Mouse (Mus musculus) small intestine, adult 2 months (tissue): ENCODE results near the gene Rbp1.

ENCODE experiments used
- CTCF ChIP-seq: fragments of 200-500 bp; IDR thresholded peaks from 2 replicates; pipeline ENCODE4 v1.5.1; 2012; ENCODE audit warnings: low read depth, mild to moderate bottlenecking, control low read depth, inconsistent platforms, low read length, moderate library complexity, mixed read lengths; ENCODE audit not compliant: insufficient replicate concordance, insufficient read length; ENCODE audit errors: extremely low read depth
- POLR2A ChIP-seq: fragments of 200-500 bp; IDR thresholded peaks from 2 replicates; pipeline ENCODE4 v1.6.1; 2012; ENCODE audit warnings: low read depth, mild to moderate bottlenecking, control low read depth, inconsistent platforms, low read length, moderate library complexity

DNA sequence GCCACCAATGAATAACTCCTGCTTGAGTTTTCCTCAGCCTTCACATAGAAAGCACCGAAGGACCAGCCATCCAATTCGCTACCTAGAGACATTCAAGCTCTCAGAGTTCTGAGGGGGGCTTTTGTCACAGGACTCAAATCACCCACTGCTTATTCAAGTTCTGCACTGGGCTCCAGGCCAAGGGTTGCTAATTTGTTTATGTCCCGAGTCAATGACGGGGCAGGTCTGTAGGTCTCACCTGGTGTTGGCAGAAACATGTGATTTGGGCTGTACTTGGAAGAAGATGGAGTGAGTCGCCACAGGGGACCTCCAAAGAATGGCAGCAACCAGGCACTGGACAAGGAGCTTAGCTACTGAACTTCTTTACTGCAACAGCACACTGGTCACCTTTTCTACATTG is 68.3 kb downstream of the Rbp1 start:
- TF ChIP-seq POLR2A (no peak), CTCF (no peak)
